Mouse (Mus musculus) embryonic fibroblast, embryonic 13.5 days (primary cell): Measurements from ENCODE around the gene Pa2g4.

Source experiments
- CTCF ChIP-seq: IDR thresholded peaks from 2 replicates; pipeline ENCODE4 v1.5.1; 2011; ENCODE audit warnings: mild to moderate bottlenecking, control low read depth, low read length, moderate library complexity, borderline replicate concordance; ENCODE audit not compliant: insufficient read depth
- POLR2A ChIP-seq: IDR thresholded peaks from 2 replicates; pipeline ENCODE4 v1.6.1; 2011; ENCODE audit warnings: low read depth, mild to moderate bottlenecking, control low read depth, low read length, moderate library complexity

DNA sequence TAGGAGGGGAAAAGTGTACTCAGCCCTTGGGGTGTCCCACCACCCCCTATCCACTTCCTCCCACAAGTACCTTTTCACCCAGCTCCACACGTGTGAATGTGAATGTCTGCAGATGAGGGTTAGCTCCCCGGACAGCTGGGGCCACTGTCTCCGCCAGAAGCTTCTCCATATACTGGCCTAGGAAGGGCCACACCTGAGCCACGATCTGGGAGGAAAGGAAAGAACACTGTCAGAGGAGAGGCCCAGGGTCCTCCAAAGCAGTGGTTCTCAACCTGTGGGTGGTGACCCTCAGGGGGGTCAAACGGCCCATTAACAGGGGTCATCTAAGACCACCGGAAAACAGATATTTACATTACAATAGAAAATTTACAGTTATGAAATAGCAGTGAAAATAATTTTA, 43.4 kb downstream of the Pa2g4 start:
- TF ChIP-seq CTCF (no peak), POLR2A (no peak)
